Mouse (Mus musculus): ENCODE results near the gene Tfeb. TPM values are rescaled to one million over a fixed set of nuclear protein-coding genes. Genes with fewer than 3 reads are reported as not detected.

Gene Tfeb
- total RNA-seq, 2 experiments from 2014 or later: 10.6 to 12.0 TPM

GRCm38 (mm10) chr17:47748791-47749553, 12.1 kb downstream of the Tfeb start:
- intact Hi-C loops (cut with DNase I): no loop called here
- DNase-seq (ENCODE audit: low spot score in 2 of 2): no peak

DNA sequence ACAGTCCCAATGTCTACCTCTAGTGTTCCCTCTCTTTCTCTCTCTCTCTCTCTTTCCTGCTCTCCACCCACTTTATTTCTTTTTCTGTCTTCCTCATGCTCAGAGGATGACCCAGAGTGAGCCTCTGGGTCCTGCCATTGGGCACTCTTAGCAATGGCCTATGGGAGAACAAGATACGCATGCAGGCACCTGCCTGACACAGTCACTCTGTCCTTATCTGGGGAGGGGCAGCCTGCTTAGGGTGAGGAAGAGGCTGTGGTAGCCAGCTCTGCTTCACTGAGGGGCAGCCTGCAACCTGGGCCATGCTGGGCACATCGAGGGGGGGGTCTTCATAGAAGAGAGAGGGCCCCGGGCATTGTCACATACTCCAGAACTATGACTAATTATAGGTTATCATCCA, 12.8 kb downstream of the Tfeb start:
- intact Hi-C loops (cut with DNase I): no loop called here
- DNase-seq (ENCODE audit: low spot score in 2 of 2): no peak

DNA sequence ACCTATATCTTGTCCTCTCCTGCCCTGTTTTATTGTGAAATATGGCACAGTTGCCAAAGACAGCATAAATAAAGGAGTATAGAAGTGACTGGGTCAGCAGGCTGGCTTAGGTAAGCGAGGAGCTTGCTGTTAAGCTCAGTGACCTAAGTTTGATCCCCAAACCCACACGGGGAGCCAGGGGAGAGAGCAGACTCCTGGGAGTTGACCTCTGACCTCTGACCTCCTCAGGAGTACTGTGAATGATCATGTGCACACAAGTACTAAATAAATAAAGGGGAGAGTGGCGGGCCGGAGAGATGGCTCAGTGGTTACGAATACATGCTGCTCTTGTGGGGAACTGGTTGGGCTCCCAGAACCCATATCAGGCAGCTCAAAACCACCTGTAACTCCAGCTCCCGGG, 13.3 kb downstream of the Tfeb start:
- no peak for DNase-seq (ENCODE audit: low spot score in 2 of 2)
- intact Hi-C loops (cut with DNase I): no loop called here

GRCm38 (mm10) chr17:47751811-47752210, 15.0 kb downstream of the Tfeb start:
- intact Hi-C loops (cut with DNase I): no loop called here
- no peak for DNase-seq (ENCODE audit: low spot score in 2 of 2)

- intact Hi-C loops (cut with DNase I): no loop called here
- DNase-seq (ENCODE audit: low spot score in 2 of 2): no peak
These were observed 16.4 kb downstream of the Tfeb start for GRCm38 (mm10) chr17:47753130-47753775.

GRCm38 (mm10) chr17:47754246-47754645, 17.4 kb downstream of the Tfeb start:
- DNase-seq (ENCODE audit: low spot score in 2 of 2): no peak
- intact Hi-C loops (cut with DNase I): no loop called here

DNA sequence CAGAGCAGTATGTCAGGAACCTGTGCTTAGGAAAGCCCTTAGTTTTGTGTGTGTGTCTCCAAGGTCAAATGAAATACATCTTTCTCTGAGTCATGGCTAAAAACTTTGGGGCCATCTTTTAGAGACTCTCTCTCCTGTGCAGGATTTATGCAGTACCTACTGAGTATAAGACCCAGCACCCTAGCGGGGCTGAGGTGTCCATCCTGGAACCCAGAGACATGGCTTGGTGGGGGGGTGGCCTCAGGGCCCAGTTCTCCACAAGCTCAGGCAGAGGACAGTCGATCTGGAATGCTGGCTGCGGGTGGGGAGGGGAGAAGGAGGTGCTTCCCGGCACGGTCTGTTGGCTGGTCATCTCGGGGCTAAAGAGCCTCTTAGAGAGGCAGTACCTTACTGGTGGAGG, 19.5 kb downstream of the Tfeb start:
- intact Hi-C loops (cut with DNase I): no loop called here
- no peak for DNase-seq (ENCODE audit: low spot score in 2 of 2)

DNA sequence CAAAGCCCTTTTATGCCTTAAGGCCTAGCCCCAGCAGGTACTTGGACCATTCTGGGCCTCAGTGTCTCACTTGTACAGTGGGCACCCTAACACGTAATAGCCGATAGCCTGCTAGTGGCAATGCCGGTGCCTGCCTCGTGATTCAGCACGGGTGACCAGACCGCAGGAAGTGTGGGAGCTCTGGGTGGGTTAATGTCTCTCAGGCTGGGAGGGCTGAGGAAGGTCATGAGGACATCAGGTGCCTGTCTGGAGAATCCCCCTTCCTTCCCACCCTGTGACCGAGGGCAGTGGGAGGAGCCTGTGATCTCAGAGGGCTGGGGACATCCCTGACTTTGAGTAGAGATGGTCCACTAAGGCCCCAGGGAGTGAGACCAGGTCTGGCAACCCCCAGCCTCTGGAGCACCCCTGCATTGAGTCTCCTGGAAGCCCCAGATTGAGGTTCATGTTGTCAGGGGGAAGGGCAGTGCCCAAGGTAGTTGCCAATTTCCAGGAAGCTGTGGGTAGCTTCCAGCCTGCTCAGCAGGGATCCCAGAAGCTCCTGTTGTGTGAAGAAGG, 20.3 kb downstream of the Tfeb start:
- DNase-seq (ENCODE audit: low spot score in 2 of 2): no peak
- intact Hi-C loops (cut with DNase I): no loop called here

DNA sequence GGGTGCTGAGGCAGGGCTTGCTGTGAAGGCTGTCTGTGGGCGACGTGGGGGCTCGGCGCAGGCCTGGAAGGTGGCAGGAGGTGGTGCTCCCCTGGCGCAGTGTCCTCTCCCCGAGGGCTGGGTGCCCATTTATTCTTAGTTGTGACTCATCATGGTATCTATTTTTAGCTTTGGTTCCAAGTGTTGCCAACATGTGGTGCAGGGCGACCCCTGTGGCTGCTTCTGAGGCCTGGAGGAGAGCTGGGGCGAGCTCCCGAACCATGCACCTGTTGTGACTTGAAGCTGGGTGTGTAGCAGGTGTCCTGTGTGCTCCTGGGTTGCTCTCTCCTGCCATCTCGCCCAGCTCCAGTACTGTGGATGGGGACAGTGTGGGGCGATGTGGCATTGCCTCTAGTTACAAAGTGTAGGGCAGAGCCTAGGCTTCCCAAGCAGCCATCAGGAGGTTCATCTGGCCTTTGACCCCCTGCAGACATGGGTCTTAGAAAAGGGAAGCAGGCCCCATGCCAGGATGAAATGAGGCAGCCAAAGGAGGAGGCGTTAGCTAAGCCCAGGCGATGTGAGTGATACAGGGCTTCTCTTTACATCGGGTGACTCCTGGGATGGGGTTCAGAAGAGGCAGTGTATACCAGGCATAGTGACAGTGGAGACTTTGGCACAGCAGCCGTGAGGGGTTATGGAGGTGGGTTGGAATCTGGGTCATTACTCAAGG, 23.0 kb downstream of the Tfeb start:
- no peak for DNase-seq (ENCODE audit: low spot score in 2 of 2)
- intact Hi-C loops (cut with DNase I): no loop called here

DNA sequence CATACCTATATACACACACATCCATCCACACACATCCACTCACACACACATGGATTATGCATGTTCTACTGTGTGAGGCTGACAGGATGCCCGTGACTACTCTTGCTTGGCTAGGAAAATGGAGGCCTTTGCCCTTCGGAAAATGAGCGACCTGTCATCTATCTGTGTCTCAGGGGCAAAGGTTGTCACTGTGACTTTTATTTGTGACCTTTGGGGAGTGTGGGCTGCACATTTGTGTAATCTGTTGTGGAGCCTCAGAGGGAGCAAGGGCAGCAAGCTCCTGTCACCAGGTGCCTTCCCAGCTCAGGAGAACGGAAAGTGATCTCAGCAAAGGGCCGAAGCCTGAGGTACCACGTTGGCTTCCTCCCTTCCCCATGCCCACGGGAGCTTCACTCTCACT, 25.2 kb downstream of the Tfeb start:
- DNase-seq (ENCODE audit: low spot score in 2 of 2): no peak
- intact Hi-C loops (cut with DNase I): no loop called here

DNA sequence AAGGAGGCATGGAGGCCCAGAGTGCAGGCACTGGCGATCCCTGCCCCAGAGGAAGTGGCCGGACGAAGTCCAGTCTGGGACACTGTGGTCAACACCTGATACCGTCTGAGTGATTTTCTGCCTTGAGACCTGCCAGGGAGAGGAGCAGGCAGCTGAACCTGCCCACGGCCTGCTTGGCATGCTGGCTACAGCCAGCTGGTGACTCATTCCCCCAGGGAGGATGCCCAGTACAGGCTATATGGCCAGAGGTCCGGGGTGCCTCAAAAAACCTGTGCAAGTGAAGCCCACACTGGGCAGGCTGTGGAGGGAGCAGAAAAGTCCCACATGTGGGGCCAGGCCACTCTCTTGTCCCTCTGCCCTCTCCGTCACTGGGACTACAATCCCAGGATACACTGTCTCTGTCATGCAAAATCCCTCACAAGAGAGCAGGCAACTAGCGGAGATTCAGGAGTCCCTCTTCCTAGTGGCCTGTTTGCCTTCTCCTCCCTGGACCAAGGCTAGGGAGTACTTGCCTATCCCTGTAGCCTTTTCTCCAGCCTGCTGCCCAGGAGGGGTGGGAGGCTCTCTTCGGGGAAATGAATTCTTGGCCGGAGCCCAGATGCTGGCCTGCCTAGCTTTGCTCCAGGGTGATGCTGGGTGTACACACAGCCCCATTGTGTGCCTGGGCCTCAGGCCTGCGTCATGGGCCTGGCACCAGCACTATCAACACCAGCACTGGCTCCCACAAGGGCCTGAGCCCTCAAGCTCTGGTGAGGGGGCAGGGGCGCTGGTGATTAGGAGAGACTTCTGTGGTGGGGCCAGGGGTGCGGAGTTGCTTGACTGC, 25.9 kb downstream of the Tfeb start:
- DNase-seq (ENCODE audit: low spot score in 2 of 2): peak; percentile 57 to 68
- intact Hi-C loops (cut with DNase I): no loop called here

- intact Hi-C loops (cut with DNase I): no loop called here
- no peak for DNase-seq (ENCODE audit: low spot score in 2 of 2)
These were observed 29.2 kb downstream of the Tfeb start for GRCm38 (mm10) chr17:47765986-47766385.

DNA sequence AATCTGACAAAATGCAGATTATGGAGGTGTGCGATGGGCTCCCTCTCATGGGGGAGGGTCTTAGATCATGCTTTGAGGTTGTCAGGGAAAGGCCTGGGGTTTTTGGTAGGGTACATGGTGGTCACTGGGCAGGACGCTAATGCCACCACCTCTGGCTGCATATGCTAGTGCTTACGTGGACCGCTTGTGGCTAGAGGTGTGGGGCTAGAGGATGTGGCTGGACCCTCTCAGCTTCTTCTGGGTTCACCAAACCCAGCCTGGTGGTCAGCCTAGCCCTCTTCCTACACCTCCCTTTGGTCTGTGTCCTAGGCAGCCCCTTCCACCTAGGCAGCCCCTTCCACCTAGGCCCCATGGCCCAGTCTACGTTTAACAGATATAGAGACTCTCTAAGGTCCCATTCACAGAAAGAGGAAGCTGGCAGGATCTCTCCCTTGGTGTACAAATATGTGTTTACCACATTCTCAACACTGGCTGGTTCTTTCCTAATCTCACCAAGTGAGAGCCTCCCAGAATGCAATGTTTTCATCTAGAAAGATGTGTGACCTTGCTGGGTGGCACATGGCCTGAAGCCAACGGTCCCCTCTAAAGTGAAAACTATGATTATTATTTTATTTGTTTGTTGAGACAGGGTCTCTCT, 29.7 kb downstream of the Tfeb start:
- DNase-seq (ENCODE audit: low spot score in 2 of 2): no peak
- intact Hi-C loops (cut with DNase I): no loop called here

DNA sequence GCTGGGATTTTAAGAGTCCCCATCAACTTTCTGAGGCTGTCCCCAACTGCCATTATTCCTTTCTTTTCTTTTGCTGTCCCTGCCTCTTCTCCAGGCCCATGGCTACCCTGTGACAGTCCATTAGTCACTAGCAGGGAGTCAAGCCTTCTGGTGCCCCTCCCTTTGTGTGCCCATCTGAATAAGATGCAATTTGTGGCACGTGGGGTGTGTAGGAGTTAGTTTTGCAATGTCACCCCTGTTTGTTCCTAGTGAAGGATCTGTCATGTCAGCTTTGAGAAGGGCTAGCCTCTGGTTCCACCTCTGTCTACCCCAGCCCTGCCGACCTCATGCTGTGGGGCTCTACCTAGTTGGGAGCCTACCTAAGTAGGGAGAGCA, 30.2 kb downstream of the Tfeb start:
- no peak for DNase-seq (ENCODE audit: low spot score in 2 of 2)
- intact Hi-C loops (cut with DNase I): no loop called here

DNA sequence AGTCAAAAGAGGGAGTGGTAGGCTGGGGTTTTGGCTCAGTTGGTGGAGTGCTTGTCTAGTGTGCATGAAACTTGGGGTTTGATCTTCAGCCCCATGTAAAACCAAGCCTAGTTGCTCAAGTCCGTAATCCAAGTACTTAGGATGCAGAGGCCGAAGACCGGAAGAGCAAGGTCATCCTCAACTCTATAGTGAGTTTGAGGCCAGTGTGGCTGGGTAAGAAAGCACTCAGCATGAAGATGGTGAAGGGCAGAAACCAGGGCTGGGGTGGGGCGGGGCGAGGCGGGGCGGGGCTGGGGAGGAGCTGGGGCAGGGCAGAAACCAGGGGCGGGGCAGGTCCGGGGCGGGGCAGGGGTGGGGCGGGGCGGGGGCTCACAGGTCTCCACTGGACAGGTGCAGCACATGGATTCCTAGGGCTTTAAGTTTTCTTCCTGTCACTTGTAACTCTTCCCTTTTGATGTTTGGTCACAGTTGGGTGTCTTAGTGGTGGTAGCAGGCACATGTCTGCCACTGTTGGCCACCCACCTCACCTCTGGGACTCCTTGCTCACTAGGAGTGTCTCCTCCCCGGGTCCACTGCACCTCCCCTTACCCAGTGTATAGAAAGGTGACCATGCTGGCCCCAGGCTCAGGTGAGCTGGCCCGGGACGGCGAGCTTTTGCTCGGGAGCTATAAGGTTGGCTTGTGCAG, 30.8 kb downstream of the Tfeb start:
- DNase-seq (ENCODE audit: low spot score in 2 of 2): no peak
- intact Hi-C loops (cut with DNase I): no loop called here

DNA sequence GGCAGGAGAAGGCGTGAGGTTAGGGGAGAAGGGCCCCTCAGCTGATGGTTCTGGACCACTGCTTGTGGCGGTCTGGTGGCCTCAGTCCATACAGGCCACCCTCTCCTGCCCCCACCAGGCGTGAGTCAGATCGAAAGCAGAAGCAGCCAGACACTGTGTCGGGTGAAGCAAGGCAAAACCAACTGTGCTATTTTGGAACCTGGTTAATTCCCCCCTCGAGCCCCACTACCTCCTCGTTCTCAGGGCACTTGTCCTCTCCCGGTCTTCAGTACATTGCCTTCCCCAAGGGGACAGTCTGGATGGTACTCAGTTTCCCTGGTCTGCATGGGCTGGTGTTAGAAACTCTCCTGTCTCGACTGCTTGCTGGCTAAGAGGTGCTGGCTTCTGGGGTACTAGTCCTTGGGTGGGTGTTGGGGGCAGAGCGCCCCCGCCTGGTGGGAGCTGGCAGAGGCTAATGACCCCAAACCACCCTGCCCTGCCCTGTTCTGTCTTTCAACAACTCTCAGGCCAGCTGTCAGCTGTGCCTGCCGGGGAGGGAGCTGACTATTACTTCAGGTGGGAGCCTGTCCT, 32.0 kb downstream of the Tfeb start:
- DNase-seq (ENCODE audit: low spot score in 2 of 2): peak; percentile 22 to 39
- intact Hi-C loops (cut with DNase I): no loop called here

- intact Hi-C loops (cut with DNase I): no loop called here
- DNase-seq (ENCODE audit: low spot score in 2 of 2): no peak
These were observed 32.8 kb downstream of the Tfeb start for GRCm38 (mm10) chr17:47769389-47770299.
